Mouse (Mus musculus) duodenum, adult 2 months (tissue): ENCODE measurements around the gene Shld2. TPM values are rescaled to one million over a fixed set of nuclear protein-coding genes. Genes with fewer than 3 reads are reported as not detected.

ENCODE experiments used
- polyA plus RNA-seq: library from polyadenylated mRNA; depleted of rRNA; stranded (reverse); fragments of >200 nt; gene quantifications from 2 replicates; pipeline ENCODE4 v1.2.3, GENCODE M21; 2012; ENCODE audit warnings: low replicate concordance; rRNA removed

Gene Shld2
- polyA plus RNA-seq = 0.27 and 0.75 TPM in 2 replicates

DNA sequence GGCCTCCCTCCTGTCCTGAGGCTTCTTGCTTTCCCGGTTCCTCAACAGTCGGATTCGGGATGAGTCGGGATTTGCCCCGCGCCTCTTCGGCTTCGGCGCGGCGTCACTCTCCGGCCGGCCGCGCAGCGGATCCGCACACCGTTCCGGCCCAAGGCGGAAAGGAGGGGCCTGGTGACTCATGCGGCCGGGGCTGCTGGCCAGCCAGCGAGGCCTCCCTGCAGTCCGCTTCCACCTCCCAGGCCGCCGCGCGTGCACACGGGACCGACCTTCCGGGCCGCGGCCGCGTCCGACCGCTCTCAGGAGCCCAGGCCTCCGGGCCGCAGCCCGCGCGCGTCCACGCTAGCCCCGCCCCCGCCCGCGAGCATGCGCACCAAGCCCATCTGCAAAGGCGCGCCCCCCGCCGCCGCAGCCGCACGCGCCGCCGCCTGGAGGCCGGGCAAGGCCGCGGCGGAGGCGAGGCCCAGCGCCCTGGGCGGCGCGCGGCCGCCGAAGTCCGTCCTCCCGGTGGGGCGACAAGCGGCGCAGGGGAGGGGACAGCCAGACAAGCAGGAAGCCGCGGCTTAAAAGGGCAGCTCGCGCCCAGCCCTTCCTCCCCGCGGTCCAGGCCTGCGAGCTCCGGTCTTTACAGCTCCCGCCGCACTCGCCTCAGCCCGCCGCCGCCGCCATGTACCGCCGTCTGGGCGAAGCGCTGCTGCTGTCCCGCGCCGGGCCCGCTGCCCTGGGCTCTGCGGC is at the start of gene Shld2, which contains the start of gene Glud1:
TSS of gene Shld2 (minus strand) at position 260 of the 732 bp plus-strand sequence.
TSS of gene Glud1 (plus strand) at position 494 of the 732 bp plus-strand sequence.

DNA sequence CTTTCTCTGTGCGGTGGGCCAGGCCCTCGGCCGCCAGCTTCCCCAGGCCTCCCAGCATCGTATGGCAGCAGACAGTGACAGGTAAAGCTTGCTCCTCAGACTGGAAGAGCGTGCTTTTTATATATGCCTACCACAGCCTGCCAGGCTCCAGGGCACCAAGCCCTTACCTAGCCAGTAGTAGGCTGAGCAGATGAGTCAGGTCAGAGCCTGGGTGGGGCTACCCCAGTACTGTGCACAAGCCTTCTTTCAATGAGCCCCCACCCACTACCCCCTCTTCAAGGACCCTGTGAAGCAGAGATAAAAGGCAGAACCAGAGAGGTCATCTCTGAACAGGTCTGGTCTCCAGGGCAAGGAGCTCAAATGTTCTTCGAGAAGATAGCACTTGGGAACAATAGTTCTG is 45.0 kb upstream of the Shld2 start, which contains the start of gene Fam25c:
TSS of gene Fam25c (minus strand) at position 133 of the 400 bp plus-strand sequence.

DNA sequence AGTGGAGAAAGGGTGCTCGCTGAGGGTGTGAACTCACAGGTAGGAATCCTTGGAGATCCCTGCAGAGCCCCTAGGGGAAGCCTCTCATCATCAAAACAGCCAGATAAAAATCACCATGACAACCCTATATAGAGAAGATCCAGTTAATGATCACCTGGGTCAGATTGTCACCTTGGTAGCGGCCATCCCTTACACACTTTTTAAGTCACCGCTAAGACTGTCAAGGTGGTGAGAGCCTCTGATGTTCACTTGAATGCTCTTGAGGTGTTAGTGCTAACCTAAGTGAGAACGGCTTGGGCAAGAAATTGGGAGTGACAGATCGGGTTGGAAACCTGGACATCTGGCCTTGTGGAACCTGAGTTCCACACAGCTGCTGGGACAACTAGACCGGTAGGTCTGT is 91.0 kb downstream of the Shld2 start, which contains the start of gene Syt15:
TSS of gene Syt15 (plus strand) at position 301 of the 400 bp plus-strand sequence.

GRCm38 (mm10) chr14:34201231-34202035 is 108.9 kb downstream of the Shld2 start, which contains the start of gene Gprin2:
Gene Gprin2, minus strand, starts transcription at chr14:34201653.

Other genes with a start within 250 kb of the Shld2 start
- 0.39 and 0.54 TPM in 2 replicates for gene Anxa8, start 224.5 kb downstream of the Shld2 start, polyA plus RNA-seq
- not detected in 2 replicates for gene A630023A22Rik, start 207.7 kb downstream of the Shld2 start, polyA plus RNA-seq
- 0.02 and 0.47 TPM in 2 replicates for gene Npy4r, start 158.0 kb downstream of the Shld2 start, polyA plus RNA-seq
- gene Gprin2, start 108.8 kb downstream of the Shld2 start, polyA plus RNA-seq = 0.01 and 0.02 TPM in 2 replicates
- gene Syt15, start 90.9 kb downstream of the Shld2 start, polyA plus RNA-seq = 1.2 and 1.5 TPM in 2 replicates
- 83.6 and 224 TPM in 2 replicates for gene Glud1, start 234 bp upstream of the Shld2 start, polyA plus RNA-seq
- gene Fam25c, start 44.9 kb upstream of the Shld2 start, polyA plus RNA-seq = 0.58 TPM in 1 of 2 replicates, not detected in the other
- 4.6 and 9.0 TPM in 2 replicates for gene Sncg, start 64.3 kb upstream of the Shld2 start, polyA plus RNA-seq
- 2.6 and 3.8 TPM in 2 replicates for gene Mmrn2, start 65.0 kb upstream of the Shld2 start, polyA plus RNA-seq
- 0.66 and 2.1 TPM in 2 replicates for gene Bmpr1a, start 192.8 kb upstream of the Shld2 start, polyA plus RNA-seq
- gene 9230112D13Rik, start 212.3 kb upstream of the Shld2 start, polyA plus RNA-seq = not detected in 2 replicates